Mouse (Mus musculus): ENCODE data around the gene Dnlz. TPM values are rescaled to one million over a fixed set of nuclear protein-coding genes. Genes with fewer than 3 reads are reported as not detected.

Dnlz gene
- polyA plus RNA-seq, 1 experiment from 2014 or later: 25.4 TPM

GRCm38 (mm10) chr2:26317371-26317770 lies 34.5 kb downstream of the Dnlz start:
- no peak for ATAC-seq (ENCODE audit: insufficient number of reproducible peaks, low FRiP score, low TSS enrichment, low read depth)
- Histone ChIP-seq H3K4me3 (peak overlapping the region; percentile 57), H3K27ac (peak overlapping the region; percentile 94), H3K9ac (no peak overlapping the region), H3K9me3 (no peaks in the 10 kb centered on the region), H3K4me2 (peak overlapping the region; percentile 76), H3K4me1 (peaks cover 74% of the 10 kb centered on the region), H3K36me3 (peaks cover 4% of the 10 kb centered on the region), H3K27me3 (no peaks in the 10 kb centered on the region)
- 59% methylated on average over 3 of the region's 3 CpGs for WGBS

DNA sequence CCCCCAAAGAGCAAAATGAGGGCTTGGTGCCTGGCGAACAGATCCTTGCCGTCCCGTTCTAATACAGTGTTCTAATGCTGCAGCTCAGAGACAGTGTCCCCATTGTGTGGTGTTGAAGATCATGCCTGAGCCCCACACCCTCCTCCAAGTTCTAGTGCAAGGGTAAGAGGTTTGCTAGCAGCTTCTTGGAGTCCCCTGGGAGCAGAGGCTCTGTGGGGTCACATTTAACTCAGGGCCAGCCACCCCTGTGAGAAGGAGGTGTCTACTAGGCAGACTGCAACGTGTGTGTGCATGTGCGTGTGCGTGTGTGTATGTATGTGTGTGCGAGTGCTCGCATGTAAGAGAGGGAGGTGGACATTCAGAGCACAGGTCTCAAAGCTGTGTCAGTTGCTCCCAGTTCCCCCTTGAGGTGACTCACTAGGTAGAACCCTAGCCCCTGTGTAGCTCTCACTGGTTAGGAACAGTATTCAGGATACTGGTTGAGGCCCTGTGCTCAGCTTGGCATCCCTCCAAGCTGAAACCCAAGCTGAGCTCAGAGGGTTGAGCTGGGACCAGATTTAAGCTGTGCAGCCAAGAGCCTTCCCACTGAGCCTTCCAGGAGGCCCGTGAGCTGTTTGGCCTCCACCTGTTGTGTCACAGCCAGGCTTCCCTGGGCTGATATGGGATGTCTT lies 35.2 kb downstream of the Dnlz start:
- Histone ChIP-seq H3K4me1 (peaks cover 72% of the 10 kb centered on the region), H3K9me3 (no peaks in the 10 kb centered on the region)

DNA sequence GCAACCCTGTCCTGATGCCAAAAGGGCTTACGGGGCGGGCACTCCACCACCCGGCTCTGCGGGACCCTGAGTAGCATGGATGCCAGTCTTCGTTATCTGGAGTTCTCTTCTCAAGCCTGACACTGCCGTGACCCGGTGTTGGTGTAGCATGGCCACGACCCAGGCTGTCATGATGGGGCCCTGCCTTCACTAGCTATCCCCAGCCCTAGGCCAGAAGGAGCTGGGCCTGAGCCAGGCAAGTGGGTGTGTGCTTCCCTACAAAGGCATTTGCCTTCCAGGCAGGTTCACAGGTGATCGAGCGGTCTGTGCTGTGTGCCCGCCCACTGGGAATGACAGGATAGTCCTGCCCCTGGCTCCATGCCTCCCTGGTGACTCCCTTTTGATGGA lies 36.0 kb downstream of the Dnlz start:
- H3K4me2 ChIP-seq: peak overlapping the region; percentile 76
- peak overlapping the region; percentile 62 for H3K9ac ChIP-seq
- ATAC-seq (ENCODE audit: insufficient number of reproducible peaks, low FRiP score, low TSS enrichment, low read depth): 0 out of 2 replicates have a peak, but pooled peaks have one; percentile 0
- H3K27me3 ChIP-seq: no peaks in the 10 kb centered on the region
- H3K36me3 ChIP-seq: no peaks in the 10 kb centered on the region
- H3K27ac ChIP-seq: peak overlapping the region; percentile 94
- 1% methylated on average over 11 of the region's 11 CpGs for WGBS
- H3K9me3 ChIP-seq: no peaks in the 10 kb centered on the region
- peaks cover 70% of the 10 kb centered on the region for H3K4me1 ChIP-seq
- H3K4me3 ChIP-seq: peak overlapping the region; percentile 57

More for the DNA sequence above, 35.2 kb downstream of the Dnlz start:
- ATAC-seq (ENCODE audit: insufficient number of reproducible peaks, low FRiP score, low TSS enrichment, low read depth): peak; percentile 54
- Histone ChIP-seq H3K36me3 (no peaks in the 10 kb centered on the region; the same call in 1 of the 2 replicates), H3K27ac (peak overlapping the region; percentile 94), H3K9ac (peak overlapping the region; percentile 62; the same call in 1 of the 2 replicates), H3K4me2 (peak overlapping the region; percentile 76), H3K27me3 (no peaks in the 10 kb centered on the region), H3K4me3 (peak overlapping the region; percentile 57)
- WGBS: 36% methylated on average over 9 of the region's 9 CpGs

DNA sequence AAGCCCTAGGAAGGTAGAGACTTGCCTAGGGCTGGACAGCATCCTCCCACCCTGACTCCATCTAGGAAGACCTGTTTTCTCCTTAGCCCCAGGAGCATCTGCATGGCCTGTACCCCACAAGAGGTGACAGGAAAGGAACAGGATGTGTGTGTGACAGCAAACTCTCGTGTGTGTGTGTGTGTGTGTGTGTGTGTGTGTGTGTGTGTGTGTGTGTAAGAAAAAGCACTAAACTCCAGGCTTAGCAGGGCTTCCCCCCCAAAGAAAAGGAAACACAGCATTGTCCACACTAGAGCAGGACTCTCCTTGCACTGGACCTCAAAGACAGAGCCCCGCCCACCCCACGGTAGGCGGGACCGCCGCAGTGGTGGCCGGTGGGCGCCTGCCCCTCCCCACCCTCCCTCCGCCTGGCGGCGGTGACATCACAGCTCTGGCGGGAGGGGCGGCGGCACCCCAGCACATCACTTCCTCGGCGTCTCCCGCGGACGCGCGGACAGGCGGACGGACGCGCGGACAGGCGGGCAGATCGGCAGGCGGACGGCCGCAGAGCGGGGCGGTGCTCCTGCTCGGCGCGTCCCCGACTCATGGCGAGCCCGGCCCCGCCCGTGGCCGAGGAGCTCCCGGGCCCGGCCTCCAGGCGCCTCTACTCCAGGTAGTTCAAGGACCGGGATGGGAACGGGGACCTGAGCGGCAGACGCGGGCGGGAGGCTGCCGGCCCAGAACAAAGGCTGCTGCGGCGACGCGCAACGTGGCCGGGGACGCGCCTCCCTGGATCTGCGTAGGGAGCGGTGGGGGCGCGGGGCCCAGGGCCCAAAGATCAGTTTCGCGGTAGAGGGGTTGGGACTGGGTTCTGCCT lies 36.6 kb downstream of the Dnlz start, which contains the start of gene Gpsm1:
Gene Gpsm1, plus strand, starts transcription at position 444 of the 853 bp plus-strand sequence.
- Histone ChIP-seq H3K4me2 (peak within 1 kb of the TSS; percentile 76), H3K4me1 (peaks cover 66% of the 10 kb centered on the region), H3K27ac (peak within 1 kb of the TSS; percentile 94), H3K36me3 (no peaks in the 10 kb centered on the region), H3K27me3 (no peaks in the 10 kb centered on the region), H3K9me3 (no peaks in the 10 kb centered on the region), H3K9ac (peak within 1 kb of the TSS; percentile 62), H3K4me3 (peak within 1 kb of the TSS; percentile 57)
- peak; percentile 74 for ATAC-seq (ENCODE audit: insufficient number of reproducible peaks, low FRiP score, low TSS enrichment, low read depth)
- WGBS: 0% methylated on average over 60 of the region's 66 CpGs

DNA sequence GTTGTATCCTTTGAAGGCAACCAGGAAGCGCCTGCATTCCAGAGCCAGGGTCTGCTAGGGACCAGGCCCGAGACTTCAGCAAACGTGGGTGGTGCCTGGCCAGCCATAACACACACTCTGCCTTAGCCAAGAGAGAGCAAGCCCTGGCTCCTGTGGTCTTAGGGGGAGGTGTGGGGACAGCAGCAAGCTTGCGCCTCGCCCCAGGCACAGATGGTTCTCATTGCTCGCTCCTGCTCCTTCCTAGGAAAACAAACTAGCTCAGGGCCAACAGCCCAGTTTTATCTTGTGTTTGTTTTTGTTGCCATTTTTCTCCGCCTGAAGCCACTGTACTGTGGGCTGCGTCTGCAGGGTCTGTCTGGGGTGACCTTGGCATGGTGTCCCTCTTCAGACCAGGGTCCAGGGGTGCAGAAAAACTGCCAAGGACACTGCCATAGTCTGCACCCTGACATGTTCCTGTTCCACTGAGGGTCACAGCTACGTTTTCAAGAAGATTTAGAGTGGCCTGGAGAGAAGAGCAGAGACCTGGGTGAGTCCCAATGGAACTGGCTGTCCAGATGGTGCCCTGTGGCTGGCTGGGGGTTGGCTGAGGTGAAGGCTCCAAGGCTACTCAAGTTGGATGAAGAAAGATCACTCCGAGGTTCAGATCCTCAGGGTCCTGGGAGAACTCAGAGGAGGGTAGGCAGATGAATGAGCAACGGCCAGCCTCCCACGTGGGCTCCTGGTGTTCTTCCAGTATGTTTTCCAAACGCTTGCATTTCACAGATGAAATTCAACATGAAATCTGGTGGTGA lies 37.4 kb downstream of the Dnlz start:
- 21% methylated on average over 13 of the region's 13 CpGs for WGBS
- Histone ChIP-seq H3K4me1 (peaks cover 65% of the 10 kb centered on the region), H3K27me3 (no peaks in the 10 kb centered on the region), H3K4me2 (peak overlapping the region; percentile 76), H3K4me3 (peak overlapping the region; percentile 57), H3K36me3 (no peaks in the 10 kb centered on the region), H3K9me3 (no peaks in the 10 kb centered on the region), H3K27ac (peak overlapping the region; percentile 94), H3K9ac (no peak overlapping the region)
- ATAC-seq (ENCODE audit: insufficient number of reproducible peaks, low FRiP score, low TSS enrichment, low read depth): peak; percentile 48; the same call in 1 of the 2 replicates

- H3K4me3 ChIP-seq: no peak overlapping the region
- peaks cover 63% of the 10 kb centered on the region for H3K4me1 ChIP-seq
- WGBS: 88% methylated on average over 1 of the region's 1 CpGs
- H3K9ac ChIP-seq: no peak overlapping the region
- no peak for ATAC-seq (ENCODE audit: insufficient number of reproducible peaks, low FRiP score, low TSS enrichment, low read depth)
- H3K36me3 ChIP-seq: no peaks in the 10 kb centered on the region
- no peak overlapping the region for H3K4me2 ChIP-seq
- no peaks in the 10 kb centered on the region for H3K27me3 ChIP-seq
- H3K27ac ChIP-seq: peak overlapping the region; percentile 94
- H3K9me3 ChIP-seq: no peaks in the 10 kb centered on the region
These were observed 38.5 kb downstream of the Dnlz start for GRCm38 (mm10) chr2:26313394-26313793.

- H3K27me3 ChIP-seq: no peaks in the 10 kb centered on the region
- 62% methylated on average over 2 of the region's 2 CpGs for WGBS
- H3K27ac ChIP-seq: no peak overlapping the region
- no peak overlapping the region for H3K4me3 ChIP-seq
- no peak for ATAC-seq (ENCODE audit: insufficient number of reproducible peaks, low FRiP score, low TSS enrichment, low read depth)
- H3K4me2 ChIP-seq: no peak overlapping the region
- peaks cover 57% of the 10 kb centered on the region for H3K4me1 ChIP-seq
- H3K9ac ChIP-seq: no peak overlapping the region
- H3K9me3 ChIP-seq: no peaks in the 10 kb centered on the region
- H3K36me3 ChIP-seq: no peaks in the 10 kb centered on the region
These were observed 39.1 kb downstream of the Dnlz start for GRCm38 (mm10) chr2:26312812-26313211.

DNA sequence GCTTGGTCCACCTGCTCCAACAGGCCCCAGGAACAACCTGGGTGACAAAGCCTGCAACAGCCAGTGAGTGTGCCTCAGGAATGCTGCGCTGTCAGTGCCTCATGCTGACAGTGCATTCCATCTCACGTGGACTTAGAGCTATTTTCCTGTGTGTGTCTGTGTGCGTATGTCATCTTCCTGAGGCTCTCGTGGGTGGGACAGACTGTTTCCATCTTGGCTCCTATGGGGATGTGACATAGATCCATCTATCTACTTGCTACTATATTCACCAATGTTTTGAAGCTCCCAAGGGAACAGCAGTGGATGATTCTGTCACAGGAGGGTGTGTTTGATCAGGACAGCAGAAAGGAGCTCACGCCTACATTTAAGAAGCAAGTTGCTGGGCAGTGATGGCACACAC lies 40.0 kb downstream of the Dnlz start:
- WGBS: 68% methylated on average over 5 of the region's 5 CpGs
- no peak overlapping the region for H3K4me3 ChIP-seq
- H3K4me2 ChIP-seq: no peak overlapping the region
- peaks cover 49% of the 10 kb centered on the region for H3K4me1 ChIP-seq
- no peaks in the 10 kb centered on the region for H3K27me3 ChIP-seq
- no peak overlapping the region for H3K9ac ChIP-seq
- no peaks in the 10 kb centered on the region for H3K36me3 ChIP-seq
- no peaks in the 10 kb centered on the region for H3K9me3 ChIP-seq
- no peak for ATAC-seq (ENCODE audit: insufficient number of reproducible peaks, low FRiP score, low TSS enrichment, low read depth)
- no peak overlapping the region for H3K27ac ChIP-seq

GRCm38 (mm10) chr2:26309739-26310138 lies 42.2 kb downstream of the Dnlz start:
- Histone ChIP-seq H3K4me2 (no peak overlapping the region), H3K27ac (peak overlapping the region; percentile 79), H3K36me3 (no peaks in the 10 kb centered on the region), H3K9me3 (no peaks in the 10 kb centered on the region), H3K27me3 (no peaks in the 10 kb centered on the region), H3K9ac (no peak overlapping the region), H3K4me1 (peaks cover 32% of the 10 kb centered on the region), H3K4me3 (no peak overlapping the region)
- WGBS: 6% methylated on average over 10 of the region's 10 CpGs
- ATAC-seq (ENCODE audit: insufficient number of reproducible peaks, low FRiP score, low TSS enrichment, low read depth): peak; percentile 81

DNA sequence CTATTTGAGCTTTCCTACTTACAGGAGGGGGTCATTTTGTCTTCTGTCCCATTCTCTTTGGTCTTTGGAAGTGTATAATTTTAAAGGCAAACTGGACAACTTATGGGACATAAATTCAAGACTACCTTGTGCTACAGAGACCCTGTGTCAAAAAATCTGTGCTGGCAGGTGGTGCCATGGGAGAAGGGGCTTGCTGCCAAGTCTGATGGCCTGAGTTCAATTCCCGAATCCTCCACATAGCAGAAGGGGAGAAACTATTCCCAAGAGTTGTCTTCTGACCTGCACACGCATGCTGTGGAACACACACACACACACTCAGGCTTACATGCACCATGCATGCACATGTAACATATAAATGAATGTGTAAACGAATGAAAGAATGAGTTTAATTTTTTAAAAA lies 45.2 kb downstream of the Dnlz start:
- Histone ChIP-seq H3K9ac (no peak overlapping the region), H3K36me3 (no peaks in the 10 kb centered on the region), H3K4me1 (peaks cover 15% of the 10 kb centered on the region), H3K9me3 (no peaks in the 10 kb centered on the region), H3K4me2 (no peak overlapping the region), H3K27ac (no peak overlapping the region), H3K27me3 (no peaks in the 10 kb centered on the region), H3K4me3 (no peak overlapping the region)
- no peak for ATAC-seq (ENCODE audit: insufficient number of reproducible peaks, low FRiP score, low TSS enrichment, low read depth)
- 84% methylated on average over 3 of the region's 3 CpGs for WGBS

DNA sequence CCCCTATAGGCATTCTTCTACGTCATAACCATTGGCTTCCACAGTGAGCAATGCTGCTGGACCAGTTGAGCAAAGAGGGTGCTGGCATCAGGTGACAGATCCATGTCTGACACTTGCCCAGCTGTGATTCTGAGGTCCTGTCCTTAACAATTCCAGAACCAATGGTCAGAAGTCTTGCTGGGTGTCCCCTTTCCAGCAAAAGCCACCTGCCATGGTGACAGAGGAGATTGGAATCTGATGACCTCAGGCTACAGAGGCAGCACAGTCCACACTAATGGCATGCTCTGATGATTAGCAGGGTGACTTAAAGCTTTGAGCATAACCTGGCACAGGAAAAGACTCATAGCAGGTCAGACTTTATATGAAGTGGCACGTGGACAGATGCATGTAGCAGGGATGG lies 46.4 kb downstream of the Dnlz start:
- Histone ChIP-seq H3K27ac (no peak overlapping the region), H3K36me3 (no peaks in the 10 kb centered on the region), H3K27me3 (no peaks in the 10 kb centered on the region), H3K4me2 (no peak overlapping the region), H3K9ac (no peak overlapping the region), H3K9me3 (no peaks in the 10 kb centered on the region), H3K4me1 (peaks cover 17% of the 10 kb centered on the region), H3K4me3 (no peak overlapping the region)
- WGBS: 63% methylated on average over 2 of the region's 2 CpGs
- ATAC-seq (ENCODE audit: insufficient number of reproducible peaks, low FRiP score, low TSS enrichment, low read depth): no peak
